Mouse (Mus musculus): Measurements from ENCODE around the gene Ssx9. TPM values are rescaled to one million over a fixed set of nuclear protein-coding genes. Genes with fewer than 3 reads are reported as not detected.
"Not testable (repeated sequence)": the region's sequence is repeated elsewhere in the genome, so short reads cannot be mapped to it uniquely, and the experiment has no call there.

Gene Ssx9
- not detected in 2 replicates for polyA plus RNA-seq (2012; rRNA removed)

DNA sequence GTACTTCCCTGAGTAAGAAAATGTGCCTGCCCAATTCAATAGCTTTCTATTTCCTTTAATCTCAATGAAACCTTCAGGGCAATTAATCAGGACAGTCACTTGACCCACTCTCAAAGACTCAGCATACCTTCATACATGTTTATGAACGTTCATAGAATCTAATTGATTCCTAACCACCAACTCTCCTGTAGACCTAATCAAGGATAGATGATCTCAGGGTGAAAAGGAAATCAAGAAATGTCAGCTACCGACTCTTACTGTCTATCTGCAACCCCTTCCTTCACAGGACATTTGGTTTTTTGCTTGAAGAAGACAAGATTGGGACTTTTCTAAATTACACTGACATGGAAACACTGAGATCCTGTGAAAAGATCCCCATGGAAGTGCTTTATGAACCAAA is at the start of gene Ssx9:
Gene Ssx9 (plus strand): TSS at position 301 of the 400 bp plus-strand sequence.
- not testable (repeated sequence) for DNase-seq (ENCODE audit: low read depth)

DNA sequence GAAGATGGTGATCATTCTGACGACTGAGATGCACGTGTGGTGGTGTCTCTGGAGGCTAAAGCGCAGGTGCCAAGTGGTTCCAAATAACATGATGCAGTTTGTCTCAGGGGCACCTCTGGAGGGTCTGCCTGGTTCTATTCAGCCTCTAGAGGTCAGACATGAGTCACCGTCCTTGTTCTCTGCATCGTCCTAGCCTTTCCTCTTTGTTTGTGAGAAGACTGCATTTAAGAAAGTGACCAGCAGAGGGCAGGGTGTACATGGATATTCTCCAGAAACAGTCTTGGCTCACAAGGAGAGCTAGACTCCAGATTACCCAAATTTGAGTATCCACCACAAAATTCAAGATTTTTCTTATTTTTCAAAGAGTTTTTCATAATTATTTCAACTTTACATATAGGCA is 15.3 kb upstream of the Ssx9 start:
- DNase-seq (ENCODE audit: low read depth) = peak; percentile 4
- TF ChIP-seq POLR2A (IDR thresholded peaks at IDR 0.05; ENCODE audit: borderline replicate concordance, extremely low read depth, insufficient read depth, insufficient read length, poor library complexity, severe bottlenecking) = no peak
- TF ChIP-seq CTCF (IDR thresholded peaks at IDR 0.05; ENCODE audit: borderline replicate concordance, extremely low read depth, insufficient read depth, insufficient read length) = no peak

DNA sequence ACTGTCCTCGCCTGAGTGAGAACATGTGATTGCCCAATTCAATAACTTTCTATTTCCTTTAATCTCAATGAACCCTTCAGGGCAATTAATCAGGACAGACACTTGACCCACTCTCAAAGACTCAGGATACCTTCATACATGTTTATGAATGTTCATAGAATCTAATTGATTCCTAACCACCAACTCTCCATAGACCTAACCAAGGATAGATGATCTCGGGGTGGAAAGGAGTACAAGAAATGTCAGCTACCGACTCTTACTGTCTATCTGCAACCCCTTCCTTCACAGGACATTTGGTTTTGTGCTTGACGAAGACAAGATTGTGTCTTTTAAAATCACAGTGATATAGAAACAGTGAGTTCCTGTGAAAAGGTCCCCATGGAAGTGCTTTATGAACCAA is 55.2 kb downstream of the Ssx9 start, which contains the start of gene Ssxb5:
Gene Ssxb5 (plus strand): TSS at position 301 of the 400 bp plus-strand sequence.
- DNase-seq (ENCODE audit: low read depth) = not testable (repeated sequence)

Other genes starting within 250 kb of the Ssx9 start
- gene Gm14459, start 223.5 kb upstream of the Ssx9 start, polyA plus RNA-seq (2012; rRNA removed) = not detected in 2 replicates
- not detected in 2 replicates for gene Ssxb6, start 200.2 kb upstream of the Ssx9 start, polyA plus RNA-seq (2012; rRNA removed)
- not detected in 2 replicates for gene Ssxb3, start 156.6 kb upstream of the Ssx9 start, polyA plus RNA-seq (2012; rRNA removed)
- gene Ssxb8, start 57.6 kb upstream of the Ssx9 start, polyA plus RNA-seq (2012; rRNA removed) = not detected in 2 replicates
- not detected in 2 replicates for gene Ssxb5, start 55.3 kb downstream of the Ssx9 start, polyA plus RNA-seq (2012; rRNA removed)
- not detected in 2 replicates for gene Gm6592, start 95.6 kb downstream of the Ssx9 start, polyA plus RNA-seq (2012; rRNA removed)
- not detected in 2 replicates for gene Gm5751, start 125.8 kb downstream of the Ssx9 start, polyA plus RNA-seq (2012; rRNA removed)
- gene B630019K06Rik, start 143.9 kb downstream of the Ssx9 start, polyA plus RNA-seq (2012; rRNA removed) = 38.1 and 47.0 TPM in 2 replicates
- gene Fthl17b, start 214.5 kb downstream of the Ssx9 start, polyA plus RNA-seq (2012; rRNA removed) = not detected in 2 replicates
- not detected in 2 replicates for gene Fthl17c, start 228.1 kb downstream of the Ssx9 start, polyA plus RNA-seq (2012; rRNA removed)
- gene Fthl17d, start 238.3 kb downstream of the Ssx9 start, polyA plus RNA-seq (2012; rRNA removed) = not detected in 2 replicates